Mouse (Mus musculus) cerebellum, postnatal 14 days (tissue): ENCODE results near the gene Htr1f.
A peak's percentile ranks its signal among the peaks of the same experiment; 100 is the strongest.

ENCODE experiments used
- DNase-seq, 2 experiments: peaks; one replicate each; pipeline ENCODE4 v3.0.0; 2021; ENCODE audit warnings: mixed read lengths in 2 of 2

The Htr1f gene

DNA sequence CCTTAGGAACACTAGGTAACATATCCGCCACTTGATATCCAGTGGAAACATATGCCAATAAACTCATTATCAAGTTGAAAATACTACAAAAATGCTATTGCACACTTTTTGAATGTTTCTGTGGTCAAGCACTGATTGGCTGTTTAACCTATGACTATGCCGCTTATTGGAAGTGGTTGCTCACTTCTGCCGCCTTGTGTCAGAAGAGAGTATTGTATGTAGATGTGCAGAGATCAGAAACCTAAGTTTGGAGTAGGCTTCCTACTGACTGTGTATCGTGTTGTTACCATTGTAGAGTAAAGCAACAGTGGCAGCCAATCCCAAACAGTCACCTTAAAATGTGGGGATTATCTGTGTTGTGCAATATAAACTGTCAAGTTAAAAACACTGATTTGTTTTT is 144.0 kb downstream of the Htr1f start:
- DNase-seq = no peak

DNA sequence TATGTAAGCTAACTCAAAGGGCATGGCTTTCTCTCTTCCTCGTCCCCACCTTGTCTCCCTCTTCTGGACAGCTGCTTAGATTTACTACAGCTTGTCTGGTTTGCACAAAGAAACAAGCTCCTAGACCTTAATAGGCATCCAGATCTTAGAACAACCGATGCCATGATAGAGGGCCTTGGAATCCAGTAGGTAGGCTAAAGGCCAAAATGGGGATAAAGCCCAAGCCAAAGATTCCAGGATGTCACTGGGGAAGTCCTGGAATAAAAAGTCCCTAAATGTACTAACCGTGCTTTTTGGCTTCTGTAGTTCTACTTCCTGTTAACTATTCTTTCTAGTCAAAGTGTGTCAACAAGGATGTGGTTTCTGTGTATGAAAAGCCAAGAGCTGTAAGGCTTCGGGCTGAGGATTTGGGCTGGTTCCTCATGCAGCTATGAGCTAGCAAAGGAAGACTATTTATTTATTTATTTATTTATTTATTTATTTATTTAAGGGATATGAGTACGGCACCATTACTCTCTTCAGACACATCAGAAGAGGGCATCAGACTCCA is 163.9 kb downstream of the Htr1f start:
- no peak for DNase-seq

DNA sequence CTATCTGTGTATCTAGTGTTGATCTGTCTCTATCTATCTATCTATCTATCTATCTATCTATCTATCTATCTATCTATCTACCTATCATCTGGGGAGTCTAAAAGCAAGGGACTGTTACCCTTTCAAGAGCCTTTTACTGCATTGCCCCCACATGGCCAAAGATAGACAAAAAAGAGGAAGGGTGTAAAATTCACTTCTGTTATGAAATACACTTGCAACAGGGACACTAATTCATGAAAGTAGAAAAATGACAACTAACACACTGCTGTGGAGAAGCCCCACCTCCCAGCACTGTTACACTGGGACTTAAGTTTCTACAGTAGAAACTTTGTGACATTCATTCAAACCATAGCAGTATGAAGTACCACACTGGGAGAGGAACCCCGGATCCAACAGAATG is 170.9 kb downstream of the Htr1f start:
- DNase-seq = no peak

DNA sequence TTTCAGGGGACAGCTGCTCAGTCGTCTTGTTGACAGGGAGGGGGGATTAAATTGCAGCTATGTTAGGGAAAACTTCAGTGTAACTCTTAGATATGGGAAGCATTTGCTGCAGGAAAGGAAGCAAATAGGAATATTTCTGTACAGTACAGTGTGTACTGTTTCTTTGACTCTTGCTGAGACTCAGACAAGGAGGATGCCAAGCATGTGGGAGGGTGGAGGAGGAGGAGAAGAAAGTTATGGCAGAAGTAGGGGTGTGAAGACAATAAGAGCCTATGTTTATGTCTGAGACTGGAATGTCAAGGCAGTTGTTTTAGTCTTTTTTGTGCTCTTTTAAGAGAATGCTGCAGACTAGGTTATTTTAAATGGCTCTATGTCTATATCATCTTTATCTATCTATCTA is 171.6 kb downstream of the Htr1f start:
- no peak for DNase-seq

DNA sequence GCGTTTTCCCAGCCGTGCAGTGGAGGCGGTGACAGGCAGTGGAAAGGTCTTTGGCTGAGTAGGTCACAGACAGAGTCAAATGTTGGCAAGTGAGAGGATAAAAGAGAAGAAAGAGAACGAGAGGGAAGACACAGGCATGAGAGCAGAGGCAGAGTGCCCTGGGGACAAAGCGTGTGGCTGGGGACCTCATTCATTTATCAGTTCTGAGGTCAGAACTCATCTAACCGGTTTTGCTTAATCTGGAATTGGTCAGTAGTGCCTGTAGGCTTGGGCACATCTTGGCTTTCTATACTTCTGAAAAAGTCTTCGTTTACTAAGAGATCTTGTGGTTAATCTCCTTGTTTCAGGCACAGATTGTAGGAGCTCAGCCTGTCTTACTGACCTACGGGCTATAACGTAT is 182.2 kb downstream of the Htr1f start:
- DNase-seq = no peak

DNA sequence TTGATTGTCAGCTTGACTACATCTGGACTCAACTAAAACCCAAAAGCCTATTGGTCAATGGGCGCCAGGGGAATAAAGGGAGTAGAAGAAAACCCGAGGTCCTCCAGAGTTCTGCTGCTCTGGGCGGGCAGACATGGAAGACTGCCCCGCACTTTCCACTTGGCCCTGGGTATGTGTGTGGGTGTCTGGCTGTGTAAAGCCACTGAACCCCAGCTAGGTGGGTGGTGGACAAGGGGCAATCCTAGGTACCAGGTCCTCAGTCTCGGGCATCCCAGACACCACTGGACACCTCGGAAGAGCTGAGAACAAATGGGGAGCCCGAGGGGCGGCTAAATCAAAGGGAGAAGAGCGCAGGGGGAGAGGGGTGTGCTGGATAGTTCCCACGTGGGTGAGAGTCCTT is 196.9 kb downstream of the Htr1f start:
- no peak for DNase-seq

DNA sequence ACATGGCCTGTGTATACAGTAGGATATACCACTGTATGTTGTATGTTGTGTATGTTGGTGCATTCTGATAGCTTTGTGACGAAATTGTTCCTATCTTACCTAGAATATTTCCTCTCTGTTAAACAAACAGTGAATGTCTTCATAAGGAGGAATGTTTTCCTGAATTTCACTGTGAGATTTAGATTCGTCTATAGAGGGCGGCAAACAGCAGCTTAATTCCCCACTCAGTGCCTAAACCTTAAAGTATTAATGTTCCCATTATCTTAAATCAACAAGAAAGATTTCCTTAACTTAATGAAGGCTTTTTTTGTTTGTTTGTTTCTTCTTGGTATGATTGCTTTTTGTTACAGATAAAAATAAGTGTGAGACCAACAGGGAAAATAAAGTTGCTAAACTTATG is 198.5 kb downstream of the Htr1f start:
- DNase-seq = peak; percentile 19 to 39

DNA sequence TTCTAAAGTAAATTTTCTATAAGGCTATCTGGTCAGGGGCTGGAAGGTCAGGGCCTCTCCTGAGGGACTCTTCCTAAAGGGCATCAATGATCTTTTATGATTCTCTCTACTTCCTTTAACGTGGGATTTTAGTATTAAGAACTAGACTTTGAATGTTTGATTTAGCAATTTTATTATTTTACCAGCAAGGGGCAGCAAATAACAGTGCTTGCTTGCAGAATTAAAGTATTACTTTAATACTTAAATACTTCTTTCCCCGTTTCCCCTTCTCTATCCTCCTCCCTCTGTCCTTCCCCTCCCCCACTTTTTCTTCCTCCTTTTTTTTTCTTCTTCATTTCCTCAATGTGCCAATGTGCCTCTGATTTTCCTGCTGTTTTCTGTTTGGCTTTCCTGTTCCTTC is 202.3 kb downstream of the Htr1f start:
- no peak for DNase-seq

DNA sequence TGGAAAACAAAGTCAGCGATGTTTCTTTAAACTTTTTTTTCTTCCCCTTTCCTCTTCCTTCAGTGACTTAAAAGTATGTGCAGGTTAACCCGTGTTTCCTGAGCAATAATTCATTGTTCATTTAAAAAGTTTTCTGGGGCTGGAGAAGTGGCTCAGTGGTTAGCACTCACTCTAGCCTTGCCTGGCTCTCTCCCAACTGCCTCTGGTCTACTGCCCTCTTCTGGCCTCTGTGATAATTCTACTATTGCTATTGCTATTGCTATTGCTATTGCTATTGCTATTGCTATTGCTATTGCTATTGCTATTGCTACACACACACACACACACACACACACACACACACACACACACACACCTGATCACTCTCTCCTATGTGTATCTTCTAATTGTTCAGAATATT is 206.6 kb downstream of the Htr1f start:
- DNase-seq = peak in 1 of 2 experiments; percentile 4

DNA sequence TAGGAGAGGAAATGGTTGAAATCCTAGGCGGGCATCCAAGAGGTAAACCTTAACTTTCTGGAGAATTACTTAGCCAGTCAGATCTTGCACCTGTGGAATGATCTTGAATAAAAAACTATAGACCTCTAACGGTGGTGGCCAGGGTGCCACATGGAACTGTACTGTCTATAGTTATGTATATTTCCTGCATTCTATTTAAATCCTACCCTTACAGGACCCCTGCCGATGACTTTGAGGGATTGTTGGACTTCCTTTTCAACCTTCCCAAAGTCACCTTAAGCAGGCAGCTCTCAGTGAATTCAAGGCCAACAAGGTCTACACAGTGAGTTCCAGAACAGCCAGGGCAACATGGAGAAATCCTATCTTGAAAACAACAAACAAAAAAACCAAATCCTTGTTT is 216.2 kb downstream of the Htr1f start:
- DNase-seq = no peak

DNA sequence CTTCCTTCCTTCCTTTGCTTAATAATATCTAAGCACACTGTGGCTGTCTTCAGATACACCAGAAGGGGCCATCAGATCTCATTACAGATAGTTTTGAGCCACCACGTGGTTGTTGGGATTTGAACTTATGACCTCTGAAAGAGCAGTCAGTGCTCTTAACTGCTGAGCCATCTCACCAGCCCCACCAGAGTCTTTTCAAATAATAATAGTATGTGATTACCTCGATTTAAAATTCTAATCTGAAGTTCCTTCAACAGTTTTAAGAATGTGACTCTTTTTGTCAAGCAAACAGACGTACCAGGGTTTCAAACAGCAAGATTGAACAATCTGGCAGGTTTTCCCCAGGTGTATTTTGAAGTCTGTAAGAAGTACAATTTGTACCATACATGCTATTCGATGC is 220.1 kb downstream of the Htr1f start:
- no peak for DNase-seq

DNA sequence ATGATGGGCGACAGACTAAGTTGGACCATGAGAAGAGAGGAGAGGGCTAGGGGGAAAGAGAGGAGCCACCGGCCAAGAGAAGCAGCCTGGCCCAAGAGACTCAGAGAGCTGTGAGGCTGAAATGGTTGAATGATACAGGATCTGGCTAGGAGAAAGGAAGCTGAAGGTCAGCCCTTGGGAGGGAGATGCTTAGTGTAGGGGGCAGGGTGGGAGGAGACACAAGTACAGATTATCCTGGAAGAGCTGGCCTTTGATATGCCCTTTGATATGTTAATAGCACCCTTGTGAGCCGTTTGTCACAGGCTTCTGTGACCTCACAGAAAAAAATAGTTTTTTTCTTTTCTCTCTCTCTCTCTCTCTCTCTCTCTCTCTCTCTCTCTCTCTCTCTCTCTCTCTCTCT is 220.5 kb downstream of the Htr1f start:
- DNase-seq = no peak

DNA sequence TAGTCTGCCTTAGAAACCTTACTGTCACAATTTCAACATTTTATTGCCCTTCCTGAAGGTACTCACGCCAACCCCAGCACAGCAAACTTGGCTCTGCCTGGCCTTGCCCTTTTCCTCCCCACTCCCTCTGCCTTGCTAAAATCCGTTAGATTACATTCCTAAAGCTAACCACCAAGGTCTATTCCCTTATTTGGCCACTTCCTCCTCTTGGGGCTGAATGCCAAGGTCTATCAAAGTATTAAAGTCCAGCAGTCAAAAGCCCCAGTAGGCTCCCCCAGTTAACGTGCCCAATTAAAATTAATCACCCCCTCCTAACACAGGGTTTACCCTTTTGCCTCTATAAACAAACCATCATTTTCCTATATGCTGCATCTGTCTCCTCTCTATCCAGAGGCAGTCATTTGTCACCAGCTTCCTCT is 221.2 kb downstream of the Htr1f start:
- no peak for DNase-seq

DNA sequence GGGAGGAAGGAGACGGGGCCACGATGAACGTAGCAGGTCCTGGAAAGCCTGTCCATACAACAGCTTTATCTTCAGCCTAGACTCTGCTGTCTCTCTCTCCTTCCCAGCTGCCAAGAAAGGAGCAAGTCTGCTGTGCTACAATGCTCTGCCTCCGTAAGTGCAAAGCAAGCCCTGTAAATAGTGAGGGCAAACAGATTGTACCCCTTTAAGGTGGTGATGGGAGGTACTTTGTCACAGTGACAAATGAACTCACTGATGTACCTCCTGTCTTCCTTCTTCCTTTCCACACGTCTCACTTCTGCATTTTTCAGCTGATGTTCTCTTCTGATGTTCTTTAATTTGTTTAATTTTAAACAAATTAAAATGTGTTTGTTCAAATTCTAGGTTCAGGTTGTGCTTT is 221.8 kb downstream of the Htr1f start:
- DNase-seq = no peak

DNA sequence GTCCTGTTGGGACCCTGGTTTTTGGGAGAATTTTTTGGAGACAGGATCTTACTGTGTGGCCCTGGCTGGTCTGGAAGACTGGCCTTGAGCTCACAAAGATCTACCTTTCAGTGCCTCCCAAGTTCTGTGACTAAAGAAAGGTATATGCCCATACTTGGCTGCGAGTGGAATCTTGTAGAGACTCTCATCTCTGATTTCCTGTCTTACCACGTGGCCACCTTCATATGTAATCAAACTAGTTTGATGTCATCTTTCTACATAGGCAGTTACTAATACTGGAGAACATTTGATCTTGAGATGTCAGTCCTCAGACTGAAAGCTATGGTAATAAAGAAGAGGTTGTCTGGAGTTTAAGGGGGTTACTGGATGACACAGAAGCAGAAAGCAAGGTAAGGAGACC is 224.2 kb downstream of the Htr1f start:
- no peak for DNase-seq

DNA sequence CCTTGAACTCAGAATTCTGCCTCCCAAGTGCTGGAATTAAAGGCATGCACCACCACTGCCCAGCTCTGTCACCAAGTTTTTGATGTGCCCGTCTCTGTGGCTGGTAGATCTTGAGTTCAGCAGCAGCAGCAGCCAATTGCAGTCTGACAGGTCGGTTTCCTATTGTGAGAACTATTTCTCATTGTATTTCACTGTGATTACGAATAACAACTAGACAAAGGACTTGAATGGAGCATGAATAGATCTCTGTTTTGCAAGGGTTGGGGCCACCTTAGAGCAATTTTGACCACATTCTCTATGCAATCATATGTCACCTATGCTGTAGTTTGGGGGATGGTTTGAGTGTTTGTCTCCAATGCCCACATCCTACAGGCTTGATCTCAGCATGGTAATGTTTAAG is 224.7 kb downstream of the Htr1f start:
- no peak for DNase-seq

DNA sequence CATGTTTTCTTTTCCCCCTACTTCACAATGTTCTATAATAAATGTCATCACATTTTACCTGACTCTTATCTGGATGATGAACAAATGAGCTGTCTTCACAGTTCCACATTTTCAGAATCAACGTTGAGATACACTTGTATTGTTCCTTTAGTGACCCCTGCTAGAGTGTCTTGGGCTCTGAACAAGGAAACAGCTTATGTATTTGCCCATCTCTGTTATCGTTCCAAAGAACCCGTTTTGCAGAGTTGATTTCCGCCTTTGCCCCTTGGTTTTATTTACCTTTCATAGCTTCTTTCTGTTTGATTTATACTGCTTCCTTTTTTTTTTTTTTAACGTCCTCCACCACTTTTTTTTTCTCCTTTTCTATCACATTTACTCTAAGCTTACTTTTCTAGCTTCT is 225.9 kb downstream of the Htr1f start:
- no peak for DNase-seq

DNA sequence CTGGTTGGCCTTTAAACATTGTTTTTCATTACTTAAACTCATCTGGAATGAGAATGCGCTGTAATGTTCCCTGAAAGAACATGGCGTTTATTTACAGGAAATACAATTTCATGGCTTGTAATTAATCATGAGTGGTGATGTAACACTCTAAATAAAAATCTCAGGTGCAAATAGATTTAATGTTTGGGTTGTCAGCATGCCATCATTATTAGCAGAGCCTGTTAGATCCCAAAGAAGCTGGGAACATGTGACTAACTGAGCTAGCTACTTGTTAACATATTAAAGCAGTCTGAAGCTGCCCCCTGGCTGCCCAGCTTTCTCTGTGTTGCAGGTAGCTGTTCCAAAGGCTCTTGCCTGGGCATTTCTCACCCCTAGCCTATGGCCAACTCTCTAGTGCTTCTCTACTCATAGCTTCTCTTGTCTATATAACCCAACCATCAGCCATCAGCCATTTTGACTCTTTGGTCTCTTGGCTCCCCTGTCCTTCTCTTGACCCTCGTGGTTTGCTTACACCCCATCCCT is 227.0 kb downstream of the Htr1f start:
- DNase-seq = no peak

DNA sequence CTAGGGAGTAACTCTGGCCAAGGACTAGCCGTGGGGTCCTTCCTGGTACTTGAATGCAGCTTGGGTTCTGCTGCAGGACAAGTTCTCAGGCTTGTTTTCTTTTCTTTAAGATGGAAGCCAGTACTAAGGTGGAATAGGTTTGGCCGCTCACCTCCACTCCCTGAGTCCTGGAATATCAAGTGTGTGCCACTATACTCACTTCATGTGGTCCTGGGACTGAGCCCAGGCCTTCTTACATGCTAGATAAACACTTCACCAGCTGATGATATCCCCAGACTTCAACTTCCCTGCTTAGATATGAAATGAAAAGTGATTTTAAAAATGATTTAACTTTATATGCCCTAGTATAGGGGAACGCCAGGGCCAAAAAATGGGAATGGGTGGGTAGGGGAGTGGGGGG is 228.3 kb downstream of the Htr1f start:
- DNase-seq = no peak

DNA sequence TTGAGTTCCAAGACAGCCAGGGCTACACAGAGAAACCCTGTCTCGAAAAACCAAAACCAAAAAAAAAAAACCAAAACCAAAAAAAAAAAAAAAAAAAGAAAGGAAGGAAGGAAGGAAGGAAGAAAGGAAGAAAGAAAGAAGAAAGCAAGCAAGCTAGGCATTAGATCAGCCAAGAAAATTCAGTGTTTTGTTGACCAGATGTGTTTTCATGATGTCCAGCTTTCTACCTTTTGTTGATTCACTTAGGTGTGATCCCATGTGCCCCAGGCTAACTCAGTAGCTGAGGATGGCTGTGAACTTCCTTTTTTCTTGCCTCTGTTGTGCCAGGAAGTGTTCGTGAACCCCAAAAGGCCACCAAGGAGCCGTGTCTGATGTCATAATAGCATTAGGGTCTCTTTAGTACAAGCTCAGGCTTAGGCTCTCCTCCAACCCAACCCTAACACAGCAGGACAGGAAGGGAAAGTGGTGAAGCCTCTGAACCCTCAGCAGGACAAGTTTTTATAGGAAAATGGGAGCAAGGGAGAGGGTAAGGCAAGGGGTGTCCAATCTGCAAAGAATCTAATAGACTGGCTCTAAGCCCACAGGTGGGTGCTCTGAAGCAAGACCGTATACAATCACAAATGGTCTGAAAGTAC is 228.9 kb downstream of the Htr1f start:
- no peak for DNase-seq

DNA sequence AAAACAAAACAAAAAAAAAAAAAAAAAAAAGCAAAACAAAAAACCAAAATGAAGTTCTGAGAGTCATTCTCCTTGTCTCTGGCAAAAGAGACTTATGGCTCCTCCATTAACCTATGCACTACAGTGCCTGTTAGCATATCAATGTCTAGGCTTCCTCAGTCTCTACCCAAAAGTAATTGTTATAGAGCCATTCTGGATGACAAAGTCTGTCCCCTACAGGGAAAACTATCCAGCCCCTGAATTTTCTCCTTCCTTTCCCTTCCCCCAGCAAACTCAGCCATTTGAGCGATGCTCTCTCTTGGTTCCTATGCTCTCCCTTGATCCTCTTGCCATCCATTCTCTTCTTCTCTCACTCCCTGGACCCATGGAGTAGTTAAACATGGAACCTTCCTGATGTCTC is 229.8 kb downstream of the Htr1f start:
- no peak for DNase-seq

DNA sequence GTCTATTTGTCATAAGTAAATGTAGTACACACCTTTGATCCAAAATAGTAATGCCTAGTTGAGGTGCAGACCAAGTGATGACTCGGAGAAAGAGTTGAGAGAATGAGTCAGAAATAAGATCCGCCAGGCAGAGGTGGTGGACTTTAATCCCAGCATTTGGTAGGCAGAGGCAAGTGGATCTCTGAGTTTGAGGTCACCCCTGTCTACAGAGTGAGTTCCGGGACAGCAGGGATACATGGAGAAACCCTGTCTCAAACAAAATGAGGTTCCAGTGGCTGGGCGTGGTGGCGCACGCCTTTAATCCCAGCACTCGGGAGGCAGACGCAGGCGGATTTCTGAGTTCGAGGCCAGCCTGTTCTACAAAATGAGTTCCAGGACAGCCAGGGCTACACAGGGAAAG is 230.3 kb downstream of the Htr1f start:
- no peak for DNase-seq
